Mouse (Mus musculus) small intestine, adult 2 months (tissue): ENCODE measurements around the gene Arhgef18.

Experiments used
- CTCF ChIP-seq: fragments of 200-500 bp; IDR thresholded peaks from 2 replicates; pipeline ENCODE4 v1.5.1; 2012; ENCODE audit warnings: low read depth, mild to moderate bottlenecking, control low read depth, inconsistent platforms, low read length, moderate library complexity, mixed read lengths; ENCODE audit not compliant: insufficient replicate concordance, insufficient read length; ENCODE audit errors: extremely low read depth
- POLR2A ChIP-seq: fragments of 200-500 bp; IDR thresholded peaks from 2 replicates; pipeline ENCODE4 v1.6.1; 2012; ENCODE audit warnings: low read depth, mild to moderate bottlenecking, control low read depth, inconsistent platforms, low read length, moderate library complexity

GRCm38 (mm10) chr8:3470562-3470961 lies 77.8 kb downstream of the Arhgef18 start, which contains the start of gene Tex45:
- TF ChIP-seq POLR2A (no peak), CTCF (no peak)
